Mouse (Mus musculus) spleen, postnatal 4 days (tissue): Measurements from ENCODE around the gene Tnni1.

ENCODE experiments used
- DNase-seq, 2 experiments: peaks; one replicate each; pipeline ENCODE4 v3.0.0; 2022; ENCODE audit warnings: low spot score in 2 of 2

The Tnni1 gene

DNA sequence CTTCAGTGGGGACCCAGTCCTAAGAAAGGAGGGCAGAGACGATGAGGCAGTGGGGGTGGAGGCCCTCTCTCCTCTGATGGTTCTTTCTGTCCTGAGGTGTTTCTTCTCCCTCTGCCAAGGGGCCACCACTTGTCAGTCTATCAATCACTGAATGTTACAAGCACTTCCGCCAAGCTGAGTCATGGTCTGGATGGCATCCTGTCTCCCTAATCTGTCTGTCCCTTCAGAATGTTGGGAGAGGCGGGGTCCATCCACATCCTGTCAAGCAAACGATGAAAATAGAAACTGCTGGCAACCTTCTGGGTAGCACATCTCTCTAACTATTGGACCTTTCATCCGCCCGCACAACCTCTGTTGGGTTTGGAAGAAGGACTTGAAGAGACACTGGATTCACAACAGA is 65.2 kb downstream of the Tnni1 start:
- no peak for DNase-seq

DNA sequence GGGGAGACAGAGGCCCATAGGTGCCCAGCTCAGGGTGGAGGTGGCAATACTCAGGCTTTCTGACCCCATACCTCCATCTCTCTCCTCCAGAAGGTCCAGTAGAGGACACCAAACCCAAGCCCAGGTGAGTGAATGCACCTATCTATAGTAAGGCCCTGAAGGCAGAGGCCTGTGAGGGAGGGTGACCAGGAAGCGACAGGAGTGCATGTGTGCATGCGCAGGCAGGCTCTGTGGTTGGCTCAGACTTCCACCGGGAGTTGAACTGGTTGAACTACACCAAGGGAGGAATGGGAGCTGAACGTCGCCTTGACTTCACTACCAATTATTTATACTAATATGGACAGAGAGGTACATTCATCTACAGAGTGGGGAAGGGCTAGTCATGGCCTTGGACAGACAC is 67.4 kb downstream of the Tnni1 start:
- no peak for DNase-seq

DNA sequence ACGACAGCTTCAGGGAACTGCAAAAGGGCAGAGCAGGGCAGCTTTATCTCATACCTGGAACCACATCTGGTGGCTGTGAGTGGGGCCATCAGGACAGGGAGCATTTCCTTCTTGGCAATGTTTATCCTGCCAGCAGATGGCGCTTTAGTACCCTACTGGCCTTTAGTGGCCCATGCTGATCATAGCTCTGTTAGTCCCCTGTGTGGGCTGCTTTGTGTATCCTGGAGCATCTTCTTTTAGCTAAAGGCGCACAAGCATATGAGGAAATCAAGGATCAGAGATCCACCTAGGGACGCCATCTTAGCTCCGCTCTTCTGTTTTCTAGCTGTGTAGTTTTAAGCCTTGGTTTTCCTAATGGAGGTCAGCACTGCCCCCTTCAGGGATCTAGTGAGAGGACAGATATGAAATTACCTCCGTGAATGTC is 67.9 kb downstream of the Tnni1 start:
- peak; percentile 39 to 75 for DNase-seq

DNA sequence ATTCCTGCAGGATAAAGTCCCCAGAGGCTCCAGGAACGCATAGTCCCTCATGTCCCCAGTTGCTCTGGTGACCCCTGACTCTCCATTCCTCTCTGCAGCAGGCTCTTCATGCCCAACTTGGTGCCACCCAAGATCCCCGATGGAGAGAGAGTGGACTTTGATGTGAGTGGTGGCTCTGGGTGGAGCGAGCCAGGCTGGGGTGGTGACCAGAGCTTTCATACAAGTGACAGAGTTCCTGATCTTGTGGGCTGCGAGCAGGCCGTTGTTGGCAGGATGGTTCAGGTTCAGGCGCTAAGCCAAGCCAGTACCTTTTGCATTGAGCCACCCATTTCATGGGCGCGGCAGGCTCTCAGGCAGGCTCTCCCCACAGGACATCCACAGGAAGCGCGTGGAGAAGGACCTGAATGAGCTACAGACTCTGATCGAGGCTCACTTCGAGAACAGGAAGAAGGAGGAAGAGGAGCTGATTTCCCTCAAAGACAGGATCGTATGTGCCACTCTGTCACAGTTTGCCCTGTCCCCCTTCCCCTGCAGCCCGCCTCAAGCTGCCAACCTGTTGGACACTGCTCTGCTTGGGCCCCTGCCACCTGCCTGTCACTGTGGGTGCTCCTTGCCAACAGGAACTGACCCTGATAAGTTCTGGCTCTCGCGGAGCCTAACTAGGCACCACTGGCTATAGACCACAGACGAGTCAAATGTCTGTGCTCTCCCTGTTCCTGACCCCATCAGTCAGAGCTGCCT is 68.5 kb downstream of the Tnni1 start:
- no peak for DNase-seq

DNA sequence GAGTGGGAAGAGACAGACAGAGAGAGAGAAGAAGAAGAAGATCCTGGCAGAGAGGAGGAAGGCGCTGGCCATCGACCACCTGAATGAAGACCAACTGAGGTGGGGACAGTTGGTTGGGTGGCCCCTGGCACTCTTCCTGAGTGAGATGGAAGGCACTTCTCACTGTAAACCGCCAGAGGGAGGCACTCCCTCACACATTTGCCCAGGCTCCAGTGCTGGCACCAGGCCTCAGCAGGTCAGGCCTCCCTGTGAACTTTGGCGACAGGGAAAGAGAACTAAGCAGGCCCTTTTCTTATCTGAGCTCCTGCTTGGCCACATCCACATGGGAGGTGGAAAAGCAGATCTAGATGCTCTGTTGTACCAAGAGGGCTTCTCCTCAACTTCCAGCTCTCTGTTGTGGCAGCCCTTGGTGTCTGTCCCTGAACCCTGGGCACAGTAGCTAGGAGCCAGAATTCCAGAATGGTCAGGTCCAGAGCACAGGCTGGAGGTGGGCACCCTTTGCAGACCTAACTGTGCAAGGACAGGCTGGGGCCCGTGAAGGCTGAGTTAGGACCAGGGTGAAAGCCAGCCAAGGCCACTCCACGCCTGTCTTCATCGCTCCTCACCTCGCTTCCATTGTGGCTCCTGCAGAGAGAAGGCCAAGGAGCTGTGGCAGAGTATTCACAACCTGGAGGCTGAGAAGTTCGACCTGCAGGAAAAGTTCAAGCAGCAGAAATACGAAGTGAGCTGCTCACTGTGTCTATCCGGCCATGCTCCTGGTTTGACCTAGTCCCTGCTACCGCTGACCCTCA is 71.7 kb downstream of the Tnni1 start:
- DNase-seq = peak in 1 of 2 experiments; percentile 29

DNA sequence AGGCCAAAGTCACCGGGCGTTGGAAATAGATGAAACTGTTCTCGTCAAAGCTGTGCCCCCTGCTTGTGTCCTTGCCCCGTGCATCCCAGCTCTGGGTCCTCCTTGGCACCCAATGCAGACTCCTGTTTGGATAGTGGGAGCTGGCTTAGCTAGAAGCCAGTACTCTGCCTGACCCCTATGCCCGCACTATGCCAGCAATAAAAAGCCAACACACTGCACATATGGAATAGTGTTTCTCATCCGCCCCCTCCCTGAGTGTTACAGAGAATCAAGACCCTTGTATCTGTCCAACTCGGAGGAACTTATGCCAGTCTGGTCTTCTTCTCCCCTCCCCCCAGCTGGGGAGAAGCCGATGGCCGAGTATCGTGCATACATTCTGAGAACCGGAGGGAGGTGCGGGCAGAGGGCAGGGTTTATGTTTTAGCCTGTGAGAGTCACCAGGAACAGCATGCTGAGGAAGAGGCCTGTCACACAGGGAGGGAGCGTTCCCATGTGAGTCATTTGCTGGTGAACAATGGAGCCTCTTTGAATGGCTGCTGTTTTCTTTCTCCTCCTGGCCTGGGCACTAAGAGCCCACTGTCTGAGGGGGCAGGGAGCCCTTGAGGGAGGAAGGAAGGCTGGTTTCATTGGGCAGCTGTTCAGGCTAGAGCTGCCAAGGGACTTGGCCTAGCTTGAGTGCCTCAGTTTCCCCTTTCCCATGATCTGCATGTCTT is 73.0 kb downstream of the Tnni1 start:
- no peak for DNase-seq

DNA sequence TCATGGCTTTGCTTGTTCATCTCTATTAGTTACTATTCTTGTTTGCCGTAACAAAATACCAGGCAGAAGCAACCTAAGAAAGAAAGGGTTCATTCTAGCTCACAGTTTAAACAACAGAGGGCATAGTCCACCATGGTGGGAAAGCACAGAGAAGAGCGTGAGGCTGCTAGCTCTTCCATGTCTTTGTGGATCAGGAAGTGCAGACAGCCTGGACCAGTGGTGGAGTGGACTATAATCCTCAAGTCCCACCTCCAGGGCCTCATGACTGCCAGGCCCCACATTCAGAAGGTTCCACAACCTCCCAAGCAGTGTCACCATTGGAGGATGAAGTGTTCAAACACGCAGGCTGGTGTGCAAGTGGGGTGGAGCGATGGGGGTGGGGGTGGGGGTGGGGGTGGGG is 74.0 kb downstream of the Tnni1 start:
- no peak for DNase-seq

DNA sequence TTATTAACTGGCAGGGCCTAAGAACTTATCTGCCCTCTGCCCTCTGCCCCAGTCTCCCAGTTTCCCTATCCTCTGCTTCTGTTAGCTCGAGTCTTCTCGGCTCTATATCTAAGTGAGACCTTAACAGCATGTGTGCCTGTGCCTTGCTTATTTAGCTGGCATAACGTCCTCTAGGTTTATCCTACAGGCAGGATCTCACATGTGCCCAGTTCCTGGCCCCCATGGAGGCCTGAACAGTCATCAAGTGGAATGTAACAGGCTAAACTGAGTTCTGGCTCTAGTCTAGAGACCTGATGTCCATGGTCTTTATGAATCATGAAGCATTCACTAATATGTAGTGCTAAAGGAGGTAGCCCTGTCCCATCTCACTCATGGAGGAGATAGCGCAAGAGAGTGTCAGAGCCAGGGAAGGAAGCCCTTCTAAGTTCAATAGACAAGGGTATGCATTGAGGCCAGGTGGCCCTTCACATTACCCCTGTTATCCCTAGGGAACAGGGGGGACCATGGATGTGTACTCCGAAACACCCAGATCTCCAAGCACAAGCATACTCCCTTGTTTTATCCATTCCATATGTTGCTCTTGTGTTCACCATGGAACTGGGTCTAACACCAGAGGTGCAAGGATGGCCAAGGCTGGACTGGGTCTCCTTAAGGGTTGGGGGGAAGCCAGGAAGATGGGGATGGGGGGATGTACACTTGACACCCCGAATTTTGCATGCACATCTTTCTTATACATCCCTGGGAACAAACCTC is 75.5 kb downstream of the Tnni1 start:
- DNase-seq = no peak

DNA sequence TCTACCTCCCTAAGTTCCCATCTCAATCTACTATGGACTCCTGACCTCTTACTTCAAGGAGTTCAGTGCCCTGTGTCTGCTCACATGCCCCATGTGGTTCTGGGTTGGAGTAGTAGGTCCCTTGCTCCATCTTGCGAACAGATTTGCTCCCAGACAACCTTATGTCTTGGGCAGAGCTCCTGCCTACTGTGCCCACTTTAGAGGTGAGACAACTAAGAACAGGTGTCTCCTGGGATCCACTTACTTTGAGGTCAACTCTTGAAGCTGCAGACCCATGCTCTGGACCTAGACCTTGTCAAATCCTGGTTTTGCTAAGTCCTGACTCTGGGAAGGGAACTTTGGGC is 76.1 kb downstream of the Tnni1 start:
- DNase-seq = no peak

DNA sequence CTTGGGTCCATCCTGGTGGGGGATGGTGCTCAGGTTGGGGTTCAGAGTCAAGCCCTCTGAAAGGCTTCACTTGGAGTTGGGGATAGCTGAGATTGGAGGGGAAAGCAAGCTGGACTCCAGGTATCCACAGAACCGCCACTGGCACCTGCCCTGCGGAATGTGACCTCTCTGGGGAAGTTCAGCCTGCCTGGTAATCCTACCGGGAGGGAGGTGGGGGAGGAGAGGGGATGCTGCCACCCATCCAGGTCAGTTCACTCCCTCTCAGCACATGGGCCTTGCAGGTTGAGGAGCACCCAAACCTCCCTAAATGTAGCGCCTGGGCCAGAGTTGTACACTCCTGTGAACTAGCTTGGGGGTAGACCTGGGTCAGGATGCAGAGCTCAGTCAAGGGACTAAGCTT is 76.8 kb downstream of the Tnni1 start:
- no peak for DNase-seq

DNA sequence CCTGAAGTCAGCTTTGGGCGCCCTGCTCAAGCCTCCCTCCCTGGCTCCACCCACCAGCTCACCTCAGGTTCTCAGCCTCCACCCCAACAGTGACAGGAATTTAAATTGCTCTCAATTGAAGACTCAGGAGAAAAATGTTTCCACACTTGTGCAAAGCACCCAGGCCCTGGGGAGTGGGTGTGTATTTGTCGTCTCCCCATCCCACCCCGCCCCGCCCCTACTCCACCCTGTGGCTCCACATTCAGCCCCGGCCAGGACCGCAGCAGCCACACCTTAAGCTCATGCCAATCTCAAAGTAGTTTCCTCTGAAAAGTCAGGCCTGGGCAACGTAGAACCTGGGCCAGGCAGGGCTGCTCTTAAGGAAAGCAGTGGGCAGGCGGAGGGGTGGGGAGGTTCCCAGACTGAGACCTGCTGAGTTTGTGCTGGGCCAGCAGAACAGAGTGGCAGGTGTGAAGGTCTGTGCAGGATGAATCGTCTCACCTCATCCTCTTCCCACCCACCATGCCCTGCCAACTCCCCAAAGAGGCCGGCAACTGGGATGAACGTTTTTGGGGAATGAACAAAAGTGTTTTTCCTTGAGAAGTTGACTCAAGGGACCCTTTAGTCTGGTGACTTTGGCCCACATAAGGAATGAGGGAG is 78.0 kb downstream of the Tnni1 start:
- DNase-seq = no peak

DNA sequence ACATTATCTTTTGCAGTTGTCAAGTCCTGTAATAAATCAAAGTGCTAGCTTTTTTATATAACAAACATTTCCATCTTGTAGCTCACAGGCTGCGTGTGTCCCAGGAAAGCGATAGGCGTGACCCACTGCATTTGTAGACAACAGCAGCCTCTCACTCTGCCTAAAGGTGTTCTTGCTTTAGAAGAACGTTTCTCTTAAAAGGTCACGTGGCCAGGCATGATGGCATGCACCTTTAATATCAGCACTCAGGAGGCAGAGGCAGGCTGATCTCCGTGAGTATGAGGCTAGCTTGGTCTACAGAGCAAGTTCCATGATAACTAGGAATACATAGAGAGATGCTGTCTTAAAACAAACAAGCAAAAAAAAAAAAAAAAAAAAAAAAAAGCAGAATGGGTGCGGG is 79.3 kb downstream of the Tnni1 start:
- DNase-seq = no peak
